Mouse (Mus musculus): ENCODE results near the gene Gm1110.

- no peak for TF ChIP-seq POLR2A (IDR thresholded peaks at IDR 0.05; ENCODE audit: borderline replicate concordance, control insufficient read depth, low read depth, low read length)
- TF ChIP-seq CTCF (IDR thresholded peaks at IDR 0.05; ENCODE audit: control insufficient read depth, insufficient read depth, low read length), result no peak
Observed at GRCm38 (mm10) chr9:26919778-26920177, 3.1 kb downstream of the Gm1110 start.
